Mouse (Mus musculus): Measurements from ENCODE around the gene Gm5415.
"Not testable (repeated sequence)": the region's sequence is repeated elsewhere in the genome, so short reads cannot be mapped to it uniquely, and the experiment has no call there.

Gene Gm5415

GRCm38 (mm10) chr1:32547194-32547593, at the start of gene Gm5415:
Gene Gm5415 (minus strand): TSS chr1:32547294.
- in situ Hi-C loops (cut with MboI, MseI) = not testable (repeated sequence)

- in situ Hi-C loops (cut with MboI, MseI) = no loop called here
These were observed 21.8 kb upstream of the Gm5415 start for GRCm38 (mm10) chr1:32568901-32569300.

GRCm38 (mm10) chr1:32553925-32554324, 6.8 kb upstream of the Gm5415 start:
- in situ Hi-C loops (cut with MboI, MseI) = no loop called here

GRCm38 (mm10) chr1:32553459-32553858, 6.4 kb upstream of the Gm5415 start:
- in situ Hi-C loops (cut with MboI, MseI) = no loop called here

- in situ Hi-C loops (cut with MboI, MseI) = no loop called here
These were observed 43.7 kb downstream of the Gm5415 start for GRCm38 (mm10) chr1:32503381-32503780.
